Mouse (Mus musculus): ENCODE measurements around the gene Mrps26. TPM values are rescaled to one million over a fixed set of nuclear protein-coding genes. Genes with fewer than 3 reads are reported as not detected.

The Mrps26 gene
- polyA plus RNA-seq, 1 experiment from 2014 or later: 100 TPM

DNA sequence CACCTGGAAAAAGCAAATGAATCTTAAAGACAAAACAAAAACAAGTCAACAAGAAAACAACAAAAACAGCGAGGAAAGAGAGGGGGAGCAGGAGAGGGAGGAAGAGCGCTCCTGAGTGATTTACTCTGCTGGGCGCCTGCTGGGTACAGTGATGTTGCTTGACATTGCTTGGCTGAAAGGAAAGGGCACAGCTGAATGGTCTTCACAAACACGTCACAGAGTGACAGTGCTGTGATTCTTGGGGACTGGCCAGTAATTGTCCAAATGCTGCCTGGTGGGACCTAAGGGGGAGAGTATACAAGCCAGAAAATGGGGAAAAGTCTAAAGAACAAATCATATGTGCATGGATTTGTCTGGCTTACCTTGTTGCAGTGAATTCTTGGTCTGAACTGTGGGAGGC is 38.7 kb downstream of the Mrps26 start:
- H3K4me3 ChIP-seq: no peak overlapping the region
- H3K27me3 ChIP-seq (ENCODE audit: insufficient read depth, poor library complexity, severe bottlenecking): no peaks in the 10 kb centered on the region
- H3K27ac ChIP-seq: no peak overlapping the region
- WGBS: 79% methylated on average over 4 of the region's 4 CpGs
- no peak for DNase-seq (ENCODE audit: low spot score)
- no peaks in the 10 kb centered on the region for H3K4me1 ChIP-seq (replicated peaks)
- no peaks in the 10 kb centered on the region for H3K9me3 ChIP-seq
- peaks cover 81% of the 10 kb centered on the region for H3K36me3 ChIP-seq

DNA sequence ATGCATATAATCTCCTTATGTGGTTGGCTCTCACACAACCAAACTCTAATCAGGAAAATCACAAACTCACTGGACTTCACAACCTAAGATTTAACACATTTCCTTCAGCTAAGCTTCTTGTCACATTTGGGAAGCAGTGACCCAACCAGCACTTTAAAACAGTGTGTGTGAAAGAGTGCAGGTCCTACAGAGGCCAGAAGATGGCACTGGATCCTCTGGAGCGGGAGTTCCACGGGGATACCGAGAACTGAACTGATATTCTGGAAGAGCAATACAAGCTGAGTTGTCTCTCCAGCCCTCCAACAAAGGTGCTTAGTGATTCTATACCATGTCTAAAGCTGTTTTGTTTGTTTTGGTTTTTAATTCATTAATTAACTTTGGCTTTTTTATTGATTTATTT is 49.5 kb downstream of the Mrps26 start:
- H3K4me3 ChIP-seq: no peak overlapping the region
- H3K9me3 ChIP-seq: no peaks in the 10 kb centered on the region
- no peaks in the 10 kb centered on the region for H3K27me3 ChIP-seq (ENCODE audit: insufficient read depth, poor library complexity, severe bottlenecking)
- H3K27ac ChIP-seq: no peak overlapping the region
- no peaks in the 10 kb centered on the region for H3K4me1 ChIP-seq (replicated peaks)
- no peak for DNase-seq (ENCODE audit: low spot score)
- 67% methylated on average over 3 of the region's 3 CpGs for WGBS
- peaks cover 72% of the 10 kb centered on the region for H3K36me3 ChIP-seq

Other genes with a start within 250 kb of the Mrps26 start
- gene Cpxm1, start 166.2 kb upstream of the Mrps26 start, polyA plus RNA-seq (2016; fragmentation: Nextera tagmentation; extraction: Ambion mirVana): 49.3 and 56.7 TPM in 2 replicates
- not detected in 2 replicates for gene Gm28372, start 158.5 kb upstream of the Mrps26 start, polyA plus RNA-seq (2016; fragmentation: Nextera tagmentation; extraction: Ambion mirVana)
- 0.25 TPM in 1 of 2 replicates, not detected in the other for gene 1700020A23Rik, start 158.5 kb upstream of the Mrps26 start, polyA plus RNA-seq (2016; fragmentation: Nextera tagmentation; extraction: Ambion mirVana)
- not detected in 2 replicates for gene Tmem239, start 157.3 kb upstream of the Mrps26 start, polyA plus RNA-seq (2016; fragmentation: Nextera tagmentation; extraction: Ambion mirVana)
- 120 TPM in 2 replicates for gene Vps16, start 139.4 kb upstream of the Mrps26 start, polyA plus RNA-seq (2016; fragmentation: Nextera tagmentation; extraction: Ambion mirVana)
- 11.3 and 13.1 TPM in 2 replicates for gene Pced1a, start 139.0 kb upstream of the Mrps26 start, polyA plus RNA-seq (2016; fragmentation: Nextera tagmentation; extraction: Ambion mirVana)
- 86.7 TPM in 2 replicates for gene Ptpra, start 113.5 kb upstream of the Mrps26 start, polyA plus RNA-seq (2016; fragmentation: Nextera tagmentation; extraction: Ambion mirVana)
- gene Oxt, start 12.4 kb downstream of the Mrps26 start, polyA plus RNA-seq (2016; fragmentation: Nextera tagmentation; extraction: Ambion mirVana): not detected in 2 replicates
- gene Avp, start 18.8 kb downstream of the Mrps26 start, polyA plus RNA-seq (2016; fragmentation: Nextera tagmentation; extraction: Ambion mirVana): not detected in 2 replicates
- 17.7 and 19.5 TPM in 2 replicates for gene Fastkd5, start 66.3 kb downstream of the Mrps26 start, polyA plus RNA-seq (2016; fragmentation: Nextera tagmentation; extraction: Ambion mirVana)
- gene Ubox5, start 66.3 kb downstream of the Mrps26 start, polyA plus RNA-seq (2016; fragmentation: Nextera tagmentation; extraction: Ambion mirVana): 19.4 and 19.8 TPM in 2 replicates
- gene Lzts3, start 79.1 kb downstream of the Mrps26 start, polyA plus RNA-seq (2016; fragmentation: Nextera tagmentation; extraction: Ambion mirVana): 3.2 and 4.3 TPM in 2 replicates
- gene Ddrgk1, start 100.9 kb downstream of the Mrps26 start, polyA plus RNA-seq (2016; fragmentation: Nextera tagmentation; extraction: Ambion mirVana): 47.1 and 50.7 TPM in 2 replicates
- 148 and 151 TPM in 2 replicates for gene Itpa, start 103.9 kb downstream of the Mrps26 start, polyA plus RNA-seq (2016; fragmentation: Nextera tagmentation; extraction: Ambion mirVana)
- 0.20 and 0.70 TPM in 2 replicates for gene Slc4a11, start 133.8 kb downstream of the Mrps26 start, polyA plus RNA-seq (2016; fragmentation: Nextera tagmentation; extraction: Ambion mirVana)